Mouse (Mus musculus): ENCODE results near the gene Prdx5. TPM values are rescaled to one million over a fixed set of nuclear protein-coding genes. Genes with fewer than 3 reads are reported as not detected.

The Prdx5 gene
- total RNA-seq (2021), result 100 to 1,000 TPM; 203 to 204 TPM

DNA sequence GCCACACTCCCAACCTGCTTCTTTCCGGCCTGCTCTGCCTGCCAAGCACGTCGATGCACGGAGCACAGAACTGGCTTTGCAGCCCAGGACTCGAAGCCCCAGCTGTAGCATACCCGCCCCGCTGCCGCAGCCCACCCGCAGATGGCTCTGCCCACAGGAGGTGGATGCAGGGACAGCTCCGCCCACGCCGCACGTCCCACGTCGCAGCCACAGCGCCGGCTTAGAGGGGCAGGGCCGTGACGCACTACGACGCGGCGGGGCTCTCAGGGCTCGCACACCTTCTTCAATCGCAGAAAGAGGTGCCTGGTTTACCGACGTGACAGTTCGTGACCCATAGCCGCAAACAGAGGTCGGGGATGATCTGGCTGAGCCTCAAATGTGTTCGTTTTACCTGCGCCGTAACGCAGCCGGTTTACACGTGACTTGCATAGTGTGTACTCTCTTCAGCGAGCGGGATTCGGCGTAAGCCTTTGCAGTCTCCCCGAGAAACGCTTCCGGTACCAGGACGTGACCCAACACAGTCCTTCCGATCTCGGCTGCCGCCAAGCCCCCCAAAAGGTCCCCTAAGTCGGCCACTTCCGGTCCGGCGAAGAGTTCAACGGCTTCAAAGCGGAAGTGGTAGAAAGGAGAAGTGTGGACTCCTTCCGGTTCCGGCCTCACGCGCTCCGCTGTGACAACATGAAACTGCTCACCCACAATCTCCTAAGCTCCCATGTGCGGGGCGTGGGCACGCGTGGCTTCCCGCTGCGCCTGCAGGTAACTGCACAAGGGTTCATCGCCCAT lies at the start of gene Prdx5, which contains the start of gene Trmt112:
TSS of gene Prdx5 (minus strand) at position 600 of the 783 bp plus-strand sequence.
TSS of gene Trmt112 (plus strand) at position 192 of the 783 bp plus-strand sequence.
- intact Hi-C loops (cut with DNase I), result loop anchor here (5.0 kb wide), 1 partner anchor 47 kb away; no protein-coding TSS in a partner anchor
- DNase-seq, result peak; percentile 93

DNA sequence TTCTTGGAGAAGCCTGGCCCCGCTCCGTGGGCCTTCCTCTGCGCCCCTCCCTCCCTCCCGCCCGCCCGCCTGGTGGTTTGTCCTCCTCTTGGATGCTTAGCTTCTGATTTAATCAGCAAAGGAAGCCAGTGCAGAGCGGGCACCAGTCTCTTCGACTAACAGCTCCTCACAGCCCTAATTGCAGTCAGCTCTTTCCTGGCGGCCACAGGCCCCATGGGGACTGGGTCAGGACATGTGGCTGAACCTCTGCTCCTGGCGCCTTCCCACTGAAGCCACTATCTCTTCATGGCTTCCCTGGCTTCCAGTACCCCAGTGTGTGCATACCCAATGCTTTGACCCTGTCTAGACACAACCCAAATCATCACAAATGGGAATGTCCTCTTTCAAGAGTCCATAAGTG lies 46.6 kb upstream of the Prdx5 start:
- intact Hi-C loops (cut with DNase I), result no loop called here
- no peak for DNase-seq

DNA sequence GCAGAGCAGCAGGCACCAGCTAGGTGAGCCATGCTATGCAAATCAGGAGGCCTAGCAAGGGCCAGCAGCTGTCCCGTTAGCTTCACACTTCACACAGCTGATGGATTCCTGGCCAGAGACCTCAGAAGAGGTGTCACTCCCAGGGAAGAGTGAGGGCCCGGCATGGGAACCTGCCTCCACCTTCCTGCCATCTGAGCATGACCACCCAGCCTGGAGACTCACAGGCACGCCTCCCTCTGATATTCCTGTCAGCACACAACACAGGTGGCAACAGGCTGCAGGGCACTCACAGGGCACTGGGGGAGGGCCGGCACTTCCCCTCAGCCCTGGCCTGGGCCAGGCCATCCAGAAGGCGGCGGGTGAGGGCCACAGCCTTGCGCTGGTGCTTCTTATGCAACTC lies 45.5 kb upstream of the Prdx5 start:
- intact Hi-C loops (cut with DNase I), result no loop called here
- DNase-seq, result no peak

DNA sequence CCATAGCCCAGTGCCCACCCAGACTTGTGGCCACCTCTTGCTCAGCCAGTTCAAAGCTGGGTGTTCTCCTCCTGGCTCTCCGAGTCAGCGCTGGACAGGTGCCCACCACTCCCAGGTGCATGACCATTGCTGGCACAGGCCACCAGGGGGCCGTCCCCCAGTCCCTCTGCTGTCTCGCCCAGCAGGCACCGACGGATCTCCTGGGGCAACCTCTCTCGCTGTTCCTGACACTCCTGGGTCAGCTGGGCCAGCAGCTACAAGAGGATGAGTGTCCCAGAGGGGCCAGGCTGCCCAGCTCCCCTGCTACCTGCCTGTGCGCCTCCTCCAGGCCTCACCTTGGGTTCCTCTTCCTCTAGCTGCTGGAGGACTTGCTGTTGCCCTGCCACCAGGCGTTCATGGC lies 44.1 kb upstream of the Prdx5 start:
- no peak for DNase-seq
- intact Hi-C loops (cut with DNase I), result no loop called here

DNA sequence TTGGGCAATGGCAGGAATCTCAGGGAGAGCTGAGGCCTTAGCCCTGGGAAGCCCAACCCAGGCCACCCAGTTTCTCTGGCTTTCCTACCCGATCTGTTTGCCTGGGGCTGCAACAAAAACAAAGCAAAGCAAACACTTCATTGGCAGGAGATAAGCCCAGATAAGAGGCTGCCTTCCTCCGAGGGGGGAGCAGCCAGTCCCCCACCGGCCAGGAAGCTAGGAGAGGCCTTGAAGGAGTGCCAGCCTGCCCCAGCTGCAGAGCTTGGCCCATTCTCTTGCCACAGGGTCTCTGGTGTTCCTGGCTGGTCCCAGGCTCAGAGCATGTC lies 42.8 kb upstream of the Prdx5 start:
- no peak for DNase-seq
- intact Hi-C loops (cut with DNase I), result no loop called here

DNA sequence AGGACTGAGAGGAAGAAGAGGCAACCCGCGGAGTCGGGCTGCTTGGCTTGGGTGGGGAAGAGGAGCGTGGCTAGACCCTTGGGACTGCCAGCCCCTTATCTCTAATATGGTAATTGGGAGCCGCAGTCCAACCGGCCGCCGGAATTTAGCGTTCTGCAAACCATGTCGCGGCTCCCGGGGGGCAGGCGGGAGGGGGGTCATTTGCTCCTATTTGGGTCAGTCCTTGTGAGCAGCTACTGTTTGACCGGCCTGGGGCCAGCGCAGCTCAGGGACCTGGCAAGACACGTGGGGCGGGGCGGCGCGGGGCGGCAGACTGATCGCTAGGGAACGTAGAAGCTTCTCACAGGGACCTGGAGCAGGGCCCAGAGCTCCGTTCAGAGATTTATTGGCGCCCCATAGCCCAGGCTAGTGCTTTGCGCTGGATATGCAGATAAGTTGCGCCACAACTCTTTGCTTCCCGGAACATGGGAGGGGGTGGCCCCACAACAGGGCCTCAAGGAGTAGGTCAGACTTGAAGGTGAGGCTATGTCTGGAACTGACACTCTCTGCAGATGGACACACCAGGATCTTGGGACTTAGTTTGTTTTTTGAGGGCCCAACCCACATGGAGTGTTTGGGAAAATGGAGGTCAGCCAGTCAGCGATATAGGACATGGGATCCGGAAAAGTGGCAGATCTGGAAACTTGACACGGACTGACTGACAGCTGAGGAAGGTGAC lies 42.2 kb upstream of the Prdx5 start:
- intact Hi-C loops (cut with DNase I), result no loop called here
- peak; percentile 75 for DNase-seq

DNA sequence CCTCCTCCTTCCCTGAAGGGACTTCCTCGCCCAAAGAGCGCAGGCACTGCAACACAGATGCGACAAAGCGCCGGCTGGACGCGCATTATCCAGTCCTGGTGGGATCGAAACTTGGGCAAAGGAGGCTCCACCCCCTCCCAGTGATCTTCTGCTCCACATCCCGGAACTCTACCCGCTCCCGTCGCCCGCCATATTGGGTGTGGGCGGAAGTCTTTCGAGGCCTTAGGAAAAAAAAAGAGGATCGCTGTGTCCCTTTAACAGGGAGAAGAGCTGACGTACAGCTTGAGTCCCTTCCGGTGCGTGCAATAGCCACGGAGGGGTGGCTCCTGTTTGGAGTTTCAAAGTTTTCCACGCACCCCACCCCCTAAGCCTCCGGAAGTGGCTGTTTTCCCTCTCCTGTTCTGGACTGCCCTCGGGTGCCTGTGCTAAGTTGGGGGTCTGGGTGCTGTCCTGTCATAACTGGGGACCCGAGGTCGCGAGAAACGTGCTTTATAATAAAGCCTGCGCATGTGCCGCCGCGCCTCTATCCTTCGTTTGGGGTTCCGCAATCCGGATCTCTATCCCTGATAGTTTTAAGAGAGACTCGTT lies 41.6 kb upstream of the Prdx5 start:
- peak; percentile 93 for DNase-seq
- intact Hi-C loops (cut with DNase I), result no loop called here

DNA sequence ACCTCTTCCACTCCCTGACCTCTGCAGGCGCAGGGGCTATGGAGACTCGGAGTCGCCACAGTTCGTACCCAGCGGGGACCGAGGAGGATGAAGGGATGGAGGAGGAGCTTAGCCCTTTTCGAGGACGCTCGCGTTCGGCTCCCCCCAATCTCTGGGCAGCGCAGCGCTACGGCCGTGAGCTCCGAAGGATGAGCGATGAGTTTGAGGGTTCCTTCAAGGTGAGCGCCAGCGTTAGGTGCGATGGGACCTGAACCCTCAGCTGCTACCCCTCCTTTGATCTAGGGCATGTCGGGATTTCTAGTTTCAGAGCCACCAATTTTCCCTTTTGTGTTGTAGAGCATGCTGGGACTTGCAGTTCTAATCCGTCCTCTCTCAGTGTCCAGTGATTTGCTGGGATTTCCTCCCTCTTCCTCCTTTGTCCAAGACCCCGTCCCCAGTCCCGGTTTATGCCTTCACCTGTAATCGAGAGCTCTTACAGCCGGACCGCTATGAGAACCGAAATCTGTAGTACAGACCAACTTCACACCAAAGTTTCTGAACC lies 40.8 kb upstream of the Prdx5 start:
- intact Hi-C loops (cut with DNase I), result no loop called here

DNA sequence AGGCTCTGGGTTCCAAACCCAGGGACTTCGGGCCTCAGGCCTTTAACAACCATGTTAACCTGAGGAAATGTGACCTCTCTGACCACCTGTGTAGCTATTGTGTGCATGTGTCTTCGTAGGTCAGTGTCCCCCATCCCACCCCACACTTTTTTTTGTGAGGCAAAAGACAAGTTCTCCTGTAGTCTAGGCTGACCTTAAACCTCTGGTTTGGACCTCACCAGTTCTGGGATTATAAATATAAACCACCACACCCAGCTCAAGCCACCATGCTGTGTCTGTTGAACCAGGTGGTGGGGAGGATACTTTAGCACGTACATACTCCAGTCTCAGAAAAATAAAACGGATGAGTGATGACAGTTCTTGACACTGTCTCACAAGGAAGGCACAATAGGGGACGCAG lies 40.0 kb upstream of the Prdx5 start:
- DNase-seq, result no peak
- intact Hi-C loops (cut with DNase I), result loop anchor here (5.0 kb wide), 1 partner anchor 703 kb away; no protein-coding TSS in a partner anchor

More for the DNA sequence above, 40.8 kb upstream of the Prdx5 start:
- DNase-seq, result peak; percentile 43

DNA sequence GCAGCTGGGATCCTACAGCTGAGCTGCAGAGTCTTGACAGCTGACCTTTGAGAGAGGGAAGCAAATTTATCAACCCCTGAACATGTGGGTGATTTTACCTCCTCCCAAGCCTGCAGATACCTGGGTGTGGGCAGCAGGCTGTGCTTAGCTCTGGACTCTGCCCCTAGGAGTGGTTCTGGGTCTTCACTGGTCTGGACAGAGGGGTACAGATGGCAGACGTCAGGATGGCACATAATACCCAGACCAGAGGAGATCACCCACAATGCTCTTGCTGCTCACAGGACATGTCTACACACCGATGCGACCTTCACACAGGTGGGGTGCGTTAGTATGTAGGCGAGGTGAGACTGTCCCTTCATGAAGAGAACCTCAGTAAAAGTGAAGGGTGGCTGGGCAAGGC lies 39.6 kb upstream of the Prdx5 start:
- no peak for DNase-seq
- intact Hi-C loops (cut with DNase I), result loop anchor here (5.0 kb wide), 1 partner anchor 702 kb away; no protein-coding TSS in a partner anchor

DNA sequence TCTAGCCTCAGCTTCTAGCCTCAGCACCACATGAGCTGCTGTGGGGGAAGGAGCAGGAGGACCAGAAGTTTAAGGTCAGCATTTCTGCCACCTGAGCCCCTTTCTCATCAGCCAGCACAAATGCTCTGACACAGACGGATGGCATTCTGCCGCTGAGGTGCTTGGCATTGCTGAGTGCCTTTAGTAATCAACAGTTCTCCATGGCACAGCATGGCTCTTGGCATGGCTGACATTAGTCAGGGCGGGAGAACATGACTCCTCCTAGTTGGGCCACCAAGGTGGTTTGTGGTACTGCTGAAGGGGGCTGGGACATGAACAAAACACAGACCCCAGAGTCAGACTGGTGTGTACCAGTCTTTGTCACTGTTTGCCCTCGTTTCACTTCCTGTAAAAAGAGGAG lies 38.3 kb upstream of the Prdx5 start:
- peak; percentile 77 for DNase-seq
- intact Hi-C loops (cut with DNase I), result loop anchor here (5.0 kb wide), 1 partner anchor 701 kb away; no protein-coding TSS in a partner anchor

DNA sequence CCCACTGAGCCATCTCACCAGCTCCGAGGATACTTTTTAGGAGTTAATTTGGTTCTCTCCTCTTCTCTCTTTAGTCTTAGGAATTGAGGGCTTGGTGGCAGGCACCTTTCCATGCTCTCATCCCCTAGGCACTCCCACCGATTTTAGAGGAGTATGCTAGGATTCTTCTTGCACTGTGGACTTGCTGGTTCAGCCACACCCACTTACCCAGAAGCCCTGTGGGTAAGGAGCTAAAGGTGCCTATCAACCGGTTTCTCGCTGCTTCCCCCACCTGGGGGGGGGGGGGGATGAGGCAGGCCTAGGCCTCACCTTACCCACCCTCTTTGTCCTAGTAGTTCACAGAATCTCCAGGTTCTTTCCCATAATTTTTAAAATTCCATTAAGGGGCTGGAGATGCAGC lies 37.8 kb upstream of the Prdx5 start:
- intact Hi-C loops (cut with DNase I), result loop anchor here (5.0 kb wide), 1 partner anchor 700 kb away; no protein-coding TSS in a partner anchor

DNA sequence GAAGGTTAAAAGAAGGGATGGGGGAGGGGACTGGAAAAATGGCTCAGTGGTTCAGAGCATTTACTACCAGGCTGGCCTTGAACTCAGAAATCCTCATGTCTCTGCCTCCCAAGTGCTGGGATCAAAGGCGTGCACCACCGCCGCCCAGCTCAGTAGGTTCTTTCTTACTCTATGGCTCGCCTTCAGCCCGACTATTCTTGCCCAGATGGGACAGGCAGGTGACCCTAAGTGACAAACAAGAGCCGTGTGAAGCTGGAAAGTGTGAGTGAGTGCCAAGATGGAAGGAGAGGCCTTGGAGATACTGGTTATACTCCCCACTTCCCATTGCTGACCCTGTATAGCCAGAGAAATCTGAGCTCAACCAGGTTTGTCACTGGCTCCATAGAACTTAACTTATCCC lies 33.8 kb upstream of the Prdx5 start:
- no peak for DNase-seq
- intact Hi-C loops (cut with DNase I), result no loop called here

More for the DNA sequence above, 37.8 kb upstream of the Prdx5 start:
- no peak for DNase-seq

DNA sequence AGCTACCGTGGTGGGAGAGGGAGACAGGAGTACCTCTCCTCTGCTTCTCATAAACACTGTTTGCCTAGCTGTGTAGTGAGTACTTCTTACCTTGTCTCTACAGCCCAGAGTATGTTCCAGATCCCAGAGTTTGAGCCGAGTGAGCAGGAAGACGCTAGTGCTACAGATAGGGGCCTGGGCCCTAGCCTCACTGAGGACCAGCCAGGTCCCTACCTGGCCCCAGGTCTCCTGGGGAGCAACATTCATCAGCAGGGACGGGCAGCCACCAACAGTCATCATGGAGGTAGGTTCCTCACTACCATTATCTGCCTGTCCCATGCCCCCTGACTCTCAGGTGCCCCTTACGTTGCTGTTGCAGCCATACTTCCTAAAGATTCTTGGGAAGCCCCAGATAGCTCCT lies 32.9 kb upstream of the Prdx5 start:
- no peak for DNase-seq
- intact Hi-C loops (cut with DNase I), result no loop called here

DNA sequence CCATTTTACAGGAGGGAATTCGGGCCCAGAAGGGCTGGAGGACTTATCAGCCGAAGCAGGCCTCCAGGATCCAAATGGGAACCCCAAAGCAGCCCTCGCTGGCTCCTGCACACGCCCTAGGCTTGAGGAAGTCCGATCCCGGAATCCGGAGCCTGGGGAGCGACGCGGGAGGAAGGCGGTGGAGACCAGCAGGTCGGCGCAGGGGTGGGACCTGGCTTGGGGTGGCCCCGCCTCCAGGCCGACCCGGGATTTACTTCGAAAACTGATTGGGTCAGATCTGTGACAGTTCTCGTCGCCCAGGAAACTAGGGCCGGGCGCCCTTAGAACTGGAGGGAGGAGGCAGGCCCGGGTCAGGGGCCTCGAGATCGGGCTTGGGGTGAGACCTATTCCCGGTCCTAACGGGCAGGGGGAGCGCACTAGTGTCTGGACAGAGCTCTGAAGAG lies 32.4 kb upstream of the Prdx5 start, which contains the start of gene Gpr137:
TSS of gene Gpr137 (minus strand) at position 232 of the 443 bp plus-strand sequence.
- DNase-seq, result peak; percentile 93
- intact Hi-C loops (cut with DNase I), result no loop called here

DNA sequence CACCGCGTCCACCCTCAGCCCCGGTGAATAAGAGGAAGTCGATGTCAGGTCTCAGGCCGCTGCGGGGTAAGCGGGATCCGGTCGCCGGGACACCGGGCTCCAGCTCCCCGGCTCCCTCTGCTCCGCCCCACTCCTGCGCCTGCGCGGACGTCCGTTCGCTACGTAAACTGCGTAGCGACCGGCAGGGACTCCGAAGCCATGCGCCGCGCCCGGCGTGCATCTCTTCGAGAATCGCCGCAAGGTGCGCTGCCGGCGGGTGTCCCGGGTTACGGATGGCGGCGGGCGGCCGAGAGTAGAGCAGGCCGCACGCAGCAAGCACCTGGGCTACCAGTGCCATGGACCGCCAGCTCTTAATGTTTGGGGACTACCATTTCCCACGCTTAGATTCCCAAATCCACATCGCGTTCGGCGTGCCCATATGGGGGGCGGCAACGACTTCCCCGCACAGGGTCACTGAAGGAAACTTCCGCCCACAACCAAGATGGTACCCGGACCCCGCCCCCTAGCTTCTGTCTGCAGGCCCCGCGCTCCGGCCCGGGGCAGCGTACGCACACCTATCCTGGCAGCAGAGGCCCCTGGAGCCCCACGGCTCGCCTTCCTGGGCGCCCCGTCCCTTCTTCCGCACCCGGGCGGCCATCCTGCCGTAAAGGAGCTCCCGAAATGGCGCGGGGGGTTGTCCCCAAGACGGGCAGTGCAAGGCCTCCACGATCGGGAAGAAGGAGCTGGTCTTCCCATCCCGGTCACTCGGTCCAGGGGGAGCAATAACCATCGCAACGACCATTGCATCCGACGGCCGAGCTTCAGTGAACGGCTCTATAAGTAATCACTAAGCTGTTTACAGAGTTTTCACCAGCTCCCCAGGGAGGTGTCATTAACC lies 31.7 kb upstream of the Prdx5 start, which contains the start of gene Bad:
TSS of gene Bad (plus strand) at position 490 of the 877 bp plus-strand sequence.
- DNase-seq, result peak; percentile 94
- intact Hi-C loops (cut with DNase I), result no loop called here

DNA sequence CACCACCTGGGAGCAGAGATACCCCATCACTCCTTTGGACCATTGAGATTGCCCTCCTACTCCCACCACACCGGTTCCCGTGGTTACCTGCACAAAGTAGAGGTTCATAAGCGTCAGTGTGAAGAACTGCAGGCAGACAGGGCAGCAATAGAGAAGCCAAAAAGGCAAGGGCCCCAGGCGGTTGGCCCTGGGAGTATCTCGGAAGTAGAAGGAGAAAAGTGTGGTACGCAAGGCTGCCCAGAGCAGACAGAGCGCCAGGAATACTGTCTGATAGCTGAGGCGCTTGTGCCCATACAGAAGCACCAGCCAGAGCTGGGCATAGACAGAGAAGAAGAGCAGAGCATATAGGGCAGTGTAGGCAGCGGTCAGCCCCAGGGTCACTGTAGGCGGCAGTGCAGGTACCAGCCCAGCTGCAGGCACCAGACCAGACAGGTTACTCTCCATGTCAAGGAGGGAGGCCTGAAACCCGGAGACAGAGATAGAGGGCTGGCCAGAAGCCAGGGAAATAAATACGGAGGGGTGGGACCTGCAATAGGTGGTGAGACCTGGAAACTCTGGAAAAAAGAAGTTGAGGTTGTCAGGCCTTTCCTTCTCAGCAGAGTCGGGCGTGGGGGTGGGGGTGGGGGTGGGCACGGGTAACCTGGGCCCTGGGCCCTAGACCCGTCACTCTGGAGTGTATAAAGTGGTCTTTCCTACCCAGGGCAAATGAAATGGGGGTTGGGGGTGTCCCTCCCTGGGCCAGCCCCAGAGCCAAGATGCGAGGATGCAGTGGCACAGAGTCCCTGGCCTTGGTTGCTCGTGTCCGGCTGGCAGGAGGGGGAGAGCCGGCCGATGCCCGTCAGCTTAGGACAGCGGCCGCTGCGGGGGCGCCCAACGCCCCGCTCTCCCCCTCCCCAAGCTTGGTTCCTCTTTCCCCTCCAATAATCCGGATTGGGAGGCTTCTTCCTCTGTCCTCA lies 30.8 kb upstream of the Prdx5 start:
- intact Hi-C loops (cut with DNase I), result no loop called here
- no peak for DNase-seq

DNA sequence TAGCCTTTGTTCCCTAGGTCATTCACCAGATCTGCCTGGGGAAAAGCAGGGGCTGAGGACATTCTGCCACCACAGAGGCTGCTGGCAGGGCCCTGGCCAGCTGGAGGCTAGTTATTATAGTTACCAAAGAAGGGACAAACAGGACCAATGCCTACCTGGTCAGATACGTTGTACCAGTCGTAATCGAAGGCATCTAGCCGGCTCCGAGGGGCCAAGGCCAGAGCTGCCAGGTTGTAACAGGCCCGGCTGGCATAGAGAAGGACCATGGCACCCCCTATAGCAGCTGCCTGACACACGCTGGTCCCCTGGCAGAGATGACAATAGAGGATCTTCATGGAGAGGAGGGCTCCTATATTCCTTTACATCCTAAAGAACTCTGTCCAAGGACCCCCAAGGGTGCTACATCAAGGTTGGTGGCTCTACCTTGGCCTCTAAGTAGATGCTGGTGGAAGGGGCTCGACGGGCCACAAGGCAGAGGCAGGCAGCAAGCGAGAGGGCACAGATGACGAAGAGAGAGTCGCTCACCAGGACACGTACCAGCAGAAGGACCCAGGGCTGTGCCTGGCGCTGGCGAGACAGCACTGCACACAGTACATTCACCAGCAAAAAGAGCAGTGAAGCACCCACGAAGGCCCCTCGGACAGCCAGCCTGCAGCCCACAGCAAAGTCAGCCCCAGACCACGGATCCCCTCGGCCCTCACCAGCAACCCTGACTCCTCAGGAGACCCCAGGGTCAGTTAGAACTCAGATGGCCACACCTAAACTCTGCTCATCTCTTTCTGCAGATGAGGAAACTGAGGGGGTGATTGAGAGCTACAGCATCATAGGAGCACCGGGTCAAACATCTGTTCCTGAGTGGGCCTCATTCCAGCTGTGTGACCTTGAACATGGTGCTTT lies 29.4 kb upstream of the Prdx5 start:
- DNase-seq, result no peak
- intact Hi-C loops (cut with DNase I), result no loop called here

All from left cerebral cortex, postnatal 4 days (tissue).